Mouse (Mus musculus) spleen, adult 2 months (tissue): ENCODE results near the gene Pdgfra.

Experiments
- CTCF ChIP-seq: fragments of 200-500 bp; IDR thresholded peaks from 2 replicates; pipeline ENCODE4 v1.5.1; 2011; ENCODE audit warnings: mild to moderate bottlenecking, inconsistent platforms; ENCODE audit not compliant: insufficient read depth, insufficient read length, insufficient replicate concordance; ENCODE audit errors: extremely low read depth
- POLR2A ChIP-seq: fragments of 200-500 bp; IDR thresholded peaks from 2 replicates; pipeline ENCODE4 v1.6.1; 2011; ENCODE audit warnings: low read depth, low read length, inconsistent platforms

DNA sequence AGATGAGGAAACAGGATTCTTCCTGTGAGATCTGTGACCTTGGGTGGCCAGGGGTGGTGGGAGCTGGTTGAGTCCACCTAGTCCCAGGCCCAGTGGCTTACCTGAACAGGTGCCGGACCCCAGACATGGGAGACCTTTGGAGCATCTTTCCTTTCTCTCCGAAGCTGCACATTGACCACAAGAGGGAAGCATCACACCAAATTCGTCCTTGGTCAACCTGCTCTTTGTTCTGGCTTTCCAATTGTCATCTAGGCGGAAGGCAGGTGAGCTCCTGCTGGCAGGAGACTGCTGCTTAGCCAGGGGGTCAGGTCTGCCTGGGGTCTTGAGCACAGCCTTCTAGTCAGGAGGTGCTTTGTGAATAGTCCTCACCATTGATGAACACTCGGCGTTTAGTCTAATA, 62.4 kb downstream of the Pdgfra start:
- TF ChIP-seq POLR2A (no peak), CTCF (no peak)
